In the genomic region with DNA sequence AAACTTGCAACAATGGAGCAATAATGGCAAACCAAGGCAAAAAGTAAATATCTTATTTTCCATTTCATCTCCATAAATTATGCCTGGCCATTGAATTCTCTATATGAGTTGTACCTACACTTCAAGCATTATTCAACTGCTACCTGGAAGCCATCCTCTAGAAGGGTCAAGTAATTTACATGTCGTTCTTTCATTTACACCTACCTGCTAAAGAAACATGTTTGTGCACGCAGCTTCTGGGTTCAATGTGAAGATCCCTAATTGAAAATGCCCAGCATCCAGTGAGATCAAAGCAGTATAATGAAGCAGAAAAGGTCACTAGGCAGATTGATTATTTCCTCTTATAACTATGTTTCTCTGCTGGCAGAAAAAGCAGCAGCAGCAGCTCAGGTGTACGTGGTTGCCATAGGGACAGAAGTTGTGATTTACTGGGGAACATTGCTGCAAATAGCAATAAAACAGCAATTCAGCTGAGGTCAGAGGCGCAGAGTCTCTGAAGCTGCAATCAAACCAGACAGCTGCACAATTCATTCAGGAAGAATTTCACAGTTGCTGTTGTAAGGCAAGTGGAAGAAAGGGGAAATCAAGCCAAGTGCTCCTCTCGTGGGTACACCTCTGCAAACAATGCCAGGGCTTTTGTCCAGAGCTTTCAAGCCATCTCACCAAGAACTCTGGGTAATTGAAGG, we compare ENCODE assay signal across 16 mouse cellular contexts.
DNase-seq lines count a peak whose midpoint lies in the region; ATAC-seq and TF ChIP-seq lines count a peak whose summit lies in the region.
"Had no signal": no experiment of that assay in that cellular context is flagged by ENCODE, and none has a peak within 500 bp of the region (broad histone marks: within the 10 kb centered on the region; RNA-seq: fewer than 3 reads in every experiment).

No protein-coding gene starts in this region.

- no peak overlapping the region for H3K4me3 ChIP-seq in hindbrain, embryonic 16.5 days (ENCODE audit: low read length)
- H3K4me3 ChIP-seq: liver, embryonic 13.5 days; myocyte had no signal

- no peaks in the 10 kb centered on the region for H3K36me3 ChIP-seq in hindbrain, embryonic 16.5 days (ENCODE audit: control insufficient read depth, insufficient read depth, low read length)
- H3K36me3 ChIP-seq: liver, embryonic 13.5 days had no signal

- H3K4me1 ChIP-seq in hindbrain, embryonic 16.5 days (ENCODE audit: control insufficient read depth, insufficient read depth, low read depth, low read length), result no peaks in the 10 kb centered on the region
- H3K4me1 ChIP-seq: liver, embryonic 13.5 days had no signal

- H3K9ac ChIP-seq in hindbrain, embryonic 16.5 days (ENCODE audit: low read depth, low read length), result no peak overlapping the region
- H3K9ac ChIP-seq: liver, embryonic 13.5 days had no signal

- 0 out of 2 replicates have a peak overlapping the region, but pooled peaks have one; percentile 16 for H3K27ac ChIP-seq in hindbrain, embryonic 16.5 days (ENCODE audit: low read depth, low read length)
- H3K27ac ChIP-seq: liver, embryonic 13.5 days had no signal

- no peaks in the 10 kb centered on the region for H3K9me3 ChIP-seq in hindbrain, embryonic 16.5 days (ENCODE audit: control insufficient read depth, low read length)
- H3K9me3 ChIP-seq: liver, embryonic 13.5 days had no signal

- TF ChIP-seq POLR2A in brain, embryonic 14.5 days (IDR thresholded peaks at IDR 0.05; ENCODE audit: borderline replicate concordance, extremely low read depth, insufficient read depth, insufficient read length, poor library complexity, severe bottlenecking), result no peak

- no peaks in the 10 kb centered on the region for H3K27me3 ChIP-seq in hindbrain, embryonic 16.5 days (replicated peaks; ENCODE audit: control insufficient read depth, insufficient read depth, low read length)
- H3K27me3 ChIP-seq: liver, embryonic 13.5 days had no signal

- ATAC-seq in hindbrain, embryonic 16.5 days, result peak; percentile 88

- WGBS in hindbrain, embryonic 16.5 days, result 41% methylated on average over 5 of the region's 5 CpGs

- peak; percentile 10 for DNase-seq in adrenal gland, adult 2 months
- no peak for DNase-seq in adrenal gland, adult 18-20 months (ENCODE audit: low spot score in 2 of 2)
- DNase-seq in brain, embryonic 14.5 days (ENCODE audit: low read depth), result peak; percentile 87
- DNase-seq in mesoderm, embryonic 11.5 days (ENCODE audit: low read depth, low spot score), result peak; percentile 50
- DNase-seq in left cerebral cortex, adult 8-10 months (ENCODE audit: low spot score in 2 of 2), result no peak
- DNase-seq in thymus, postnatal 4 days, result no peak
- DNase-seq in kidney, adult 8-10 months, result no peak
- DNase-seq: heart, adult 18-20 months; heart, postnatal 14 days; kidney, postnatal 14 days; layer of hippocampus, postnatal 36 days; liver, embryonic 13.5 days; lung, postnatal 14 days; thymus, postnatal 36 days had no signal

- no peak overlapping the region for H3K4me2 ChIP-seq in hindbrain, embryonic 16.5 days (ENCODE audit: low read length)
- H3K4me2 ChIP-seq: liver, embryonic 13.5 days had no signal

- no peak for TF ChIP-seq CTCF in brain, embryonic 14.5 days (IDR thresholded peaks at IDR 0.05; ENCODE audit: borderline replicate concordance, extremely low read depth, insufficient read depth, insufficient read length)

Comparison
In these comparisons a context has a peak if more than half of its experiments do, and no peak if none do; other contexts are left out.
1. DNase-seq: peak in adrenal gland, adult 2 months (single experiment), brain, embryonic 14.5 days (single experiment) and mesoderm, embryonic 11.5 days (single experiment); none in adrenal gland, adult 18-20 months (0 of 2), left cerebral cortex, adult 8-10 months (0 of 2), thymus, postnatal 4 days (single experiment) and kidney, adult 8-10 months (0 of 2).